Mouse (Mus musculus): Measurements from ENCODE around the gene Thsd4.

Thsd4 gene

DNA sequence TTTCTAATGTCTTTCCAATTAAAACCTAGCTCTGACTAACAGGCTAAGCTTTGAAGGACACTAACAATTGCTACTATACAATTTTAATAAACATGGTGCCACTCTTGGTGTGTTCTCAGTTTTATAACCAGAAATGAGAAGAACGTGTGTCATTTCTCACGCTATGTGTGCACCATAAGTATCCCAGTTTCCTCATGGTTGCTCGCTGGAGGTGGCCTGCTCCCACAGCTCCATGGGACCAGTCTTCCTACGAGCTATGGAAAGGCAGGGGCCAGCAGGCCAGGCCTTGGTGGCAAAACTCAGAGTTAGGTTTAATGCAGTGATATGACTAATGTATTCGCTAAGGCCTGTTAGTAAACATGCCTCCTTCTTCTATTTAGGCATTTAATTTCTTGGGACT lies 468.7 kb downstream of the Thsd4 start:
- no peak for DNase-seq

DNA sequence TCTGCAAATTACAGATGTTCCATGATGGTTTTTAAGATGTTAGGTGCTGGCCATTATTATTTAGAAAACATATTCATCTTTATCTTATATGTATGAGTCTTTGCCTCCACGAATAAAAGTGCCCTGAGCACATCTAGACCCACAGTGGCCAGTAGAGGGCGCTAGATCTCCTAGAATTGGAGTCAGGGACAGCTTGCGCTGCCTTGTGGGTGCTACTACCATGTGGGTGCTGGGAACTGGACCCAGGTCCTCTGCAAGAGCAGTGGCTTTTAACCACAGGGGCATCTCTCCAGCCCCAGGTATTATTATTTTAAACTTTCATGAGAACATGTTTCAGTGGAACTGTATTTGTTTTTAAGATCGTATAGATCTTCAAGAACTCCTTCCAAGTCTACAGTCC lies 469.4 kb downstream of the Thsd4 start:
- DNase-seq, result no peak

- no peak for DNase-seq
Observed at GRCm38 (mm10) chr9:60043175-60043574, 478.7 kb downstream of the Thsd4 start.

GRCm38 (mm10) chr9:60034883-60035282 lies 487.0 kb downstream of the Thsd4 start:
- DNase-seq, result no peak

DNA sequence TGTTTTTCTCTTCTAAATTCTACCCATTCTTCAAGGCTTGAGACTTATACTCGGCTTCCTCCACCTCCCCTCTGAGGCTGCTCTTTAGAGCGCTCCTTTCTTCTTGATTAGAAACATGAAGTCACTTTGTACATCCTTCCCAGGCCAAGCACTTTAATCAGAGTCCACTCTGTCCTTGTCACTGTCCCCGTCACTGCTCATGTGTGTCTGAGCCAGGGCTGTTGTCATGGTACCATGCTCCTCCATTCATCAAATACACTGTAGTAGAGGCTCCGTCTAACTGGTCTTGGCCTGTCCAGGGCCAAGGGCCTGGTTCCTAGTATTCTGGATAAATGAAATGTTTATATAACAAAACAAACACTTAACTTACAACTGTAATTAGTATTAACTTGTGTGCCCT lies 494.6 kb downstream of the Thsd4 start:
- DNase-seq, result no peak

GRCm38 (mm10) chr9:60026795-60027194 lies 495.1 kb downstream of the Thsd4 start:
- no peak for DNase-seq

- no peak for DNase-seq
Observed at GRCm38 (mm10) chr9:60025919-60026318, 495.9 kb downstream of the Thsd4 start.

GRCm38 (mm10) chr9:60024971-60025370 lies 496.9 kb downstream of the Thsd4 start:
- DNase-seq, result peak; percentile 16

DNA sequence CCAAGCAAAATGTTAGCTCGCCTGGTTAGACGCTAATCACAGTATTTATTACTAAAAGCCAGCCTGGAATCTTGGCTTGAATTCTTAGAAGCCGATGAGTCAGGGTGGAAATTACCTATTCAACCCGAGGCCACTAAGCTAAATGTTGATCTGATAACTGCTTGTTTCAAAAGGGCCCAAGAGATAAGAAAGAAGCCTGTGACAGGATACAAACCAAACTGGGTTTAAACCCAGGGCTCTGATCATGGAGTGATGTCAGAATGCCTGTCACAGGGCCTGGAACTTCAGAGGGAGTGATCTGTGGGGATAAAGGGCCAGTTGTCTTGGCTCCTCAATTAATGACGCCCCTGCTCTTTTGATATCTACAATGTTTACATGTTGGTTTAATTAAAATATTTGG lies 497.3 kb downstream of the Thsd4 start:
- no peak for DNase-seq

- peak; percentile 34 for DNase-seq
Observed at GRCm38 (mm10) chr9:60022331-60022730, 499.5 kb downstream of the Thsd4 start.

- no peak for DNase-seq
Observed at GRCm38 (mm10) chr9:60020444-60020843, 501.4 kb downstream of the Thsd4 start.

- no peak for DNase-seq
Observed at GRCm38 (mm10) chr9:60010285-60010684, 511.6 kb downstream of the Thsd4 start.

- no peak for DNase-seq
Observed at GRCm38 (mm10) chr9:60008936-60009335, 512.9 kb downstream of the Thsd4 start.

DNA sequence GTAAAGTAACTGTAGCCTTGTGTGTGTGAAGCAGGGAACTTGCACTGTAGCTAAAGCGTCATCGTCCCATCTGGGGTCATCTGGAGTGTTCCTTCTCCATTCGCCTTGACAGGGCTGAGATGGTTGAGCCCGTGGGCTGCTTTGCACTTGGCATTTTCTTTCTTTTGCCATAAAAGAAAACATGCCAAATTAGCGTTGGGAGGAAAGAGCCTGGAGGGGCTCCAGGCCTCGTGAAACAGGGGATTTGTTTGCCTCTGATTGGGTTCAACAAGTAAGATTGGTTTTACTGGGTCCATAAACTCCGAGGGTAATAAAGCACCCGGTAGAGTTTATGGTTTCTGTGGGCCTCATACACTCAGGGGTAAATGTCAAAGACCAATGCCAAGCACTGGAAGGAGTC lies 519.5 kb downstream of the Thsd4 start:
- DNase-seq, result no peak

- no peak for DNase-seq
Observed at GRCm38 (mm10) chr9:60001444-60001843, 520.4 kb downstream of the Thsd4 start.

DNA sequence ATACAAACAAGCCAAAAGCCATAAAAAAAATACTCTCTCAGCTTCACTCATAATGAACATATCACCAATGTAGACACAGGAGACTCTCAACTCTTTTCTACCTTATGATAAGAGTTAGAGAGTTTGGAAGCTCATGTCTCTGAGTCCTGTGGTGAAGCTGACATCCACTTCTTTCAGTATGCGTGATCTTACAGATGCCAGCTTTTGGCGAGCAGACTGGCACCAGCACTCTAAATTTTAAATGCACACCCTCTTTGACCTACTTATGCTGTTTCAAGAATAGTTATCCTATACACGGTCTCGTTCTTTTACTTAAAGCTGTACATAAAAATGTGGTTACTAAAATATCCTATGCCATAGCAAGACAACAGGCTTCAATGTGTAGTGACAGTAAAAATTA lies 524.1 kb downstream of the Thsd4 start:
- DNase-seq, result no peak

- DNase-seq, result no peak
Observed at GRCm38 (mm10) chr9:59991407-59991806, 530.4 kb downstream of the Thsd4 start.

- DNase-seq, result peak; percentile 55
Observed at GRCm38 (mm10) chr9:59989864-59990263, 532.0 kb downstream of the Thsd4 start.

DNA sequence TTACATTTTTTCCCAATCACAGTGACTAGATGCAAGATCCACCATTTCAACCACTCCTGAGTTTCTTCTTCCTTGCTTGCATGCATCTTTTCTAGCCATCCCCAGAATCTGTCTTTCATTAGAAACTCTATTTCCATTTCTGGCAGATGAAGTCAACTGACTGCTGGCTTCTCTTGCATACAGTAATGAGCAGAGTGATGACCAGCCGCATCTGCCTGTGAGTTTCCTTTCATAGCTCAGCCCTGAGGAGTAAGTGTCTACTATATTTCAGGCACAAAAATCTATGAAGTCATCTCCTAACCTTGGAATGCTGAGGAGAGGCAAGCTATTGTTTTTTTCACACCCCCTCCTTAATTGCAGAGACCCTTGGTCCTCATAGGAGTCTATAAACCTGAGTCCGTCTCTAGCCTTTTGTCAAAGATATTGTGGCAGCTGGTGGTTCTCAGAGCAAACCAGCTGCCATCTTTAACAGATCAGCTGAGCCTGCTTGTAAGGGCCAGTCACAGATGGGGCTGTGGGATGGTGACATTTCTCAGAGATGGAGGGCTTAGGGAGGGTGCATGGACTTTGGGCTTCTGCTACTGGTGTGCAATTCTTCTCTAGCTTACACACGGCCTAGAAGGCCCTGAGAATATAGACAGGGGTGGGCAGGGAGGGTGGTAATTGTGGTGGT lies 535.8 kb downstream of the Thsd4 start:
- no peak for DNase-seq

- DNase-seq, result no peak
Observed at GRCm38 (mm10) chr9:59981116-59981515, 540.7 kb downstream of the Thsd4 start.

DNA sequence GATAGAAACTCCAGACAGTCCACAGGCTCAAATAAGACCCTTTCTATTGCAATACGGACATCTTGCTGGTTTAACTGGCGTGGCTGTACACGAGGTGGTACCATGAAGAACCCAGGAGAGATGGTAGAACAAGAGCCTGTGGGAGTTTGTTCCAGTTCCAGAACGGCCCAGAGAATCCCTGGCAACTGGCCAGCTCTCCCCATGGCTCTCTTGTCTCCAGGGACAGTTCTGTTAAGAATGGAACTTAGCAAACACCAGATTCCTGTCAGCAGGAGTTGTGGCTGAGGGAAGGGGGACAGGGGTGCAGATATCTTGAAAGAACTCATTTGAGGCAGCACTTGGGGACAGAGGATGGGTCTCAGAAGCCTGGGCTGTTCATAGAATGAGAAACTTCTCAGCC lies 550.6 kb downstream of the Thsd4 start:
- DNase-seq, result no peak

- peak; percentile 56 for DNase-seq
Observed at GRCm38 (mm10) chr9:59969383-59969782, 552.5 kb downstream of the Thsd4 start.

- no peak for DNase-seq
Observed at GRCm38 (mm10) chr9:59965046-59965445, 556.8 kb downstream of the Thsd4 start.

DNA sequence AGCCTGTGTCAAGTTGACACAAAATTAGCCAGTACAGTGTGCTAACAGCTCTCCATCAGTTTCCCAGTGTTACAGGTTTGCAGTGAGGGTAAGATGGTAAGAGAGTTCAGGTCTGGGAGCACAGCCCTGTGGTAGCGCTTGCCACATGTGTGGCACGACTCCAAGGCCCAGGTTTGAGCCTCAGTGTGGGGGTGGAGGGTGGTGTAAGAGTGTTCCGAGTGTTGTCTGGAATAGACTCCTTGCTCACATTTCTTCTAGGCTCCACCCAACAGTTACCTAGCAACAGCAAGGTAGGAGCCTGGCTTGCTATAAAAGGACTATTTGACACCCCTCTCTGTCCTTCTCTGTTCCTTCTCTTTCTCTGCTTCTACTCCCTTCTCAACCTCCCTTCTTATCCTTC lies 557.5 kb downstream of the Thsd4 start:
- DNase-seq, result no peak

DNA sequence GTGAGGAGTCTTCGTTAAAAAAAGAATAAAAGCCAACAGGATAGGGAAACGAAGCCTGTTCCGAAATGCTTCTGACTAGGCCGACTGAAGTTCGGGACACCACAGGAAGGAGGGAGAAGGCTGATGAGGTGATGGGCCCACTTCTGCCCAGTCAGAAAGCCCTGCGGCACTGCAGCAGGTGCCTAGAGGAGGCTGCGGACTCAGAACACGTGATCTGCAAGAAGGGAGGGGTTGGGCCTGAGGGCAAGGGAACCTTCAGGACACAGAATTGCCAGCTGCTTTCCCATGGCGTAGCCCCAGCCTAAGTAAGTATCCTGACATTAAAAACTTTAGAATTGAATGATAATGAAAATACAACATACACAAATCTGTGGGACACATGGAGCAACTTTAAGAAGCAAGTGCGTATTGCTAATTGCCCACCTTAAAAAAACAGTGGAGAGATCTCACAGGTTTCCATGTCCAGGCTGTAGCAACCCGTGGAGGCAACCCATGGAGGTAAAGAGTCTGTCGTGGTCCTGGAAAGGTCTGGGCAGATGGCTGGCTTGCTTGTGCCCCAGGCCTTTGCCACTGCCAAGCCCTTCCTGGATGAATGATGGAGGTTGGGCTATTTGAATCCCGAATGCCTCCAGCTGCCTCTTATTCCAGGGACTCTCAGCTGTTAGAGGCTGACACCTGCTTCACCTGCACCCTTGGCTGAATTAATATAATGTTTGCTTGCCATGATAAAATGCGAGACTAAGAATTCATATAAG lies 560.5 kb downstream of the Thsd4 start:
- DNase-seq, result no peak

Data from liver (tissue).